Mouse (Mus musculus) cortical plate, adult 2 months (tissue): ENCODE results near the gene Mlxipl.

ENCODE experiments used
- CTCF ChIP-seq: fragments of 200-500 bp; IDR thresholded peaks from 2 replicates; pipeline ENCODE4 v1.5.1; 2011; ENCODE audit warnings: mild to moderate bottlenecking, control low read depth, low read length; ENCODE audit not compliant: insufficient read depth; ENCODE audit errors: extremely low read depth
- POLR2A ChIP-seq: fragments of 200-500 bp; IDR thresholded peaks from 2 replicates; pipeline ENCODE4 v1.6.1; 2011; ENCODE audit warnings: mild to moderate bottlenecking, low read length, control low read depth; ENCODE audit not compliant: insufficient read depth; ENCODE audit errors: extremely low read depth

GRCm38 (mm10) chr5:135166909-135167308, 77.2 kb downstream of the Mlxipl start:
- TF ChIP-seq CTCF: no peak
- TF ChIP-seq POLR2A: no peak
